Mouse (Mus musculus) heart, embryonic 13.5 days (tissue): ENCODE data around the gene Olfr299. TPM values are rescaled to one million over a fixed set of nuclear protein-coding genes. Genes with fewer than 3 reads are reported as not detected.

Experiments
- ATAC-seq: fragments of 200-750 bp; cut with Nextera tagmentation; 2 replicates; pipeline ENCODE4 v1.8.0; 2017; ENCODE audit warnings: moderate TSS enrichment; ENCODE audit not compliant: insufficient number of reproducible peaks, low FRiP score, low TSS enrichment; ENCODE audit errors: extremely low read depth
- H3K27ac ChIP-seq: fragments of 300-500 bp; sonication (generic); replicated peaks from 2 replicates; pipeline ENCODE4 v1.5.1; 2015; ENCODE audit warnings: moderate library complexity, mild to moderate bottlenecking, inconsistent platforms
- H3K27me3 ChIP-seq: fragments of 300-500 bp; sonication (generic); replicated peaks from 2 replicates; pipeline ENCODE4 v1.6.1; 2015; ENCODE audit warnings: mild to moderate bottlenecking, inconsistent platforms
- H3K36me3 ChIP-seq: fragments of 300-500 bp; sonication (generic); 2 replicates; pipeline ENCODE4 v1.6.1; 2015; ENCODE audit warnings: mild to moderate bottlenecking, inconsistent platforms
- H3K4me1 ChIP-seq: fragments of 300-500 bp; sonication (generic); 2 replicates; pipeline ENCODE4 v1.6.1; 2015; ENCODE audit warnings: inconsistent platforms
- H3K4me2 ChIP-seq: fragments of 300-500 bp; sonication (generic); 2 replicates; pipeline ENCODE4 v1.6.1; 2015; ENCODE audit warnings: inconsistent platforms, mild to moderate bottlenecking, moderate library complexity
- H3K4me3 ChIP-seq: fragments of 300-500 bp; sonication (generic); 2 replicates; pipeline ENCODE4 v1.5.1; 2015; ENCODE audit warnings: moderate library complexity, mild to moderate bottlenecking, inconsistent platforms
- H3K9ac ChIP-seq: fragments of 300-500 bp; sonication (generic); 2 replicates; pipeline ENCODE4 v1.6.1; 2015; ENCODE audit warnings: inconsistent platforms, mild to moderate bottlenecking, moderate library complexity
- H3K9me3 ChIP-seq: fragments of 300-500 bp; sonication (generic); 2 replicates; pipeline ENCODE4 v1.6.1; 2016; ENCODE audit warnings: inconsistent platforms
- WGBS: fragments of 180-500 bp; shearing (Covaris S2); methylation state at CpG from one replicate; pipeline ENCODE4 v1.1.7; 2015; ENCODE audit warnings: mixed read lengths; 5-methylcytosine and 5-hydroxymethylcytosine counted together
- polyA plus RNA-seq: library from polyadenylated mRNA; unstranded; fragments of >200 nt; fragmentation: Nextera tagmentation; extraction: Ambion mirVana; gene quantifications from 2 replicates; pipeline ENCODE4 v1.2.1, GENCODE M21; 2015

The Olfr299 gene
- not detected in 2 replicates for polyA plus RNA-seq

DNA sequence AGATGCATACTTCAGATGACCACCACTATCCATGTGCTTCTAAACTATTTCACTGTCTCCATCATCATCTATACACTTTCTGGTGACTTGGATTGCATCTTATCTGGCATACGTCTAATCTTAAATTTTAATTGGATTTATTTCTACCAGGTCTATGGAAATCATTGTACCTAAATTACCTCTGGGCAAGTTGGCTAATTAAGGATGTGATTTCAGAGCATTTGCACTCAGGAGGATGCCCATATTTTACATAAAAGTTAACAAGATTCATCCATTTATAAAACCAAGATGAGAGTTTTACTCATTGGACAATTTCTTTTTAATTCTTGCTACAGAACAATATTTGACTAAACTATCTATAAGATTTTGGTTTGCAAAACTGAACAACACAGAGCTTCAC is at the start of gene Olfr299:
Gene Olfr299 (plus strand): TSS at position 301 of the 400 bp plus-strand sequence.
- no peaks in the 10 kb centered on the region for H3K27me3 ChIP-seq
- H3K9ac ChIP-seq = no peak within 1 kb of the TSS
- H3K4me3 ChIP-seq = no peak within 1 kb of the TSS
- H3K27ac ChIP-seq = no peak within 1 kb of the TSS
- no peak within 1 kb of the TSS for H3K4me2 ChIP-seq
- 75% methylated on average over 1 of the region's 1 CpGs for WGBS
- H3K4me1 ChIP-seq = no peaks in the 10 kb centered on the region
- 0 out of 2 replicates have a peak, but pooled peaks cover 3% of the 10 kb centered on the region for H3K9me3 ChIP-seq
- H3K36me3 ChIP-seq = no peaks in the 10 kb centered on the region
- ATAC-seq = no peak

GRCm38 (mm10) chr7:86492384-86492783 is 32.7 kb downstream of the Olfr299 start, which contains the start of gene Olfr298:
Gene Olfr298 (minus strand): TSS chr7:86492484.
- no peak for ATAC-seq
- H3K4me2 ChIP-seq = no peak within 1 kb of the TSS
- H3K9ac ChIP-seq = no peak within 1 kb of the TSS
- no peaks in the 10 kb centered on the region for H3K4me1 ChIP-seq
- no peak within 1 kb of the TSS for H3K4me3 ChIP-seq
- no peaks in the 10 kb centered on the region for H3K9me3 ChIP-seq
- no peaks in the 10 kb centered on the region for H3K36me3 ChIP-seq
- 70% methylated on average over 1 of the region's 1 CpGs for WGBS
- no peaks in the 10 kb centered on the region for H3K27me3 ChIP-seq
- H3K27ac ChIP-seq = no peak within 1 kb of the TSS

Other genes starting within 250 kb of the Olfr299 start
- gene Vmn2r76, start 213.6 kb upstream of the Olfr299 start, polyA plus RNA-seq = not detected in 2 replicates
- not detected in 2 replicates for gene Olfr310, start 182.7 kb upstream of the Olfr299 start, polyA plus RNA-seq
- not detected in 2 replicates for gene Olfr309, start 146.2 kb upstream of the Olfr299 start, polyA plus RNA-seq
- not detected in 2 replicates for gene Olfr308, start 134.3 kb upstream of the Olfr299 start, polyA plus RNA-seq
- not detected in 2 replicates for gene Olfr307, start 122.3 kb upstream of the Olfr299 start, polyA plus RNA-seq
- not detected in 2 replicates for gene Olfr305, start 93.0 kb upstream of the Olfr299 start, polyA plus RNA-seq
- not detected in 2 replicates for gene Olfr304, start 73.3 kb upstream of the Olfr299 start, polyA plus RNA-seq
- gene Olfr303, start 62.1 kb upstream of the Olfr299 start, polyA plus RNA-seq = not detected in 2 replicates
- not detected in 2 replicates for gene Olfr301, start 56.1 kb upstream of the Olfr299 start, polyA plus RNA-seq
- not detected in 2 replicates for gene Olfr298, start 32.6 kb downstream of the Olfr299 start, polyA plus RNA-seq
- not detected in 2 replicates for gene Olfr297, start 60.0 kb downstream of the Olfr299 start, polyA plus RNA-seq
- gene Olfr295, start 123.9 kb downstream of the Olfr299 start, polyA plus RNA-seq = not detected in 2 replicates
- gene Olfr294, start 156.7 kb downstream of the Olfr299 start, polyA plus RNA-seq = not detected in 2 replicates
- not detected in 2 replicates for gene Olfr293, start 189.1 kb downstream of the Olfr299 start, polyA plus RNA-seq
- not detected in 2 replicates for gene Olfr292, start 228.4 kb downstream of the Olfr299 start, polyA plus RNA-seq